Mouse (Mus musculus) CH12.LX (cell line): ENCODE data around the gene Cers6.

Source experiments
- BHLHE40 ChIP-seq: IDR thresholded peaks from 2 replicates; pipeline ENCODE4 v1.6.1; 2011; ENCODE audit warnings: mild to moderate bottlenecking, low read depth, low read length, improper control_type of control experiment
- CTCF ChIP-seq, 2 experiments: IDR thresholded peaks in 1 of 2; conservative IDR thresholded peaks in 1 of 2; 2 replicates each; pipeline ENCODE4 v1.5.1; 2011 to 2012; ENCODE audit warnings: low read depth in 2 of 2, low read length in 2 of 2, improper control_type of control experiment in 1 of 2, inconsistent platforms in 1 of 2, mild to moderate bottlenecking in 1 of 2, moderate library complexity in 1 of 2
- EP300 ChIP-seq: IDR thresholded peaks from 2 replicates; pipeline ENCODE4 v1.6.1; 2011; ENCODE audit warnings: low read length, improper control_type of control experiment
- ETS1 ChIP-seq: conservative IDR thresholded peaks from 2 replicates; pipeline ENCODE4 v1.6.1; 2012; ENCODE audit warnings: low read depth, mild to moderate bottlenecking, inconsistent platforms, low read length, improper control_type of control experiment, moderate library complexity
- NELFE ChIP-seq: IDR thresholded peaks from 2 replicates; pipeline ENCODE4 v1.6.1; 2011; ENCODE audit warnings: low read depth, low read length, improper control_type of control experiment
- NRF1 ChIP-seq: IDR thresholded peaks from 2 replicates; pipeline ENCODE4 v1.6.1; 2014; ENCODE audit warnings: low read depth, mild to moderate bottlenecking, inconsistent platforms, low read length, improper control_type of control experiment, moderate library complexity
- POLR2A ChIP-seq: IDR thresholded peaks from 2 replicates; pipeline ENCODE4 v1.6.1; 2011; ENCODE audit warnings: low read depth, mild to moderate bottlenecking, improper control_type of control experiment, low read length
- POLR2AphosphoS2 ChIP-seq: IDR thresholded peaks from 2 replicates; pipeline ENCODE4 v1.6.1; 2011; ENCODE audit warnings: low read depth, low read length, improper control_type of control experiment
- RAD21 ChIP-seq: IDR thresholded peaks from 2 replicates; pipeline ENCODE4 v1.6.1; 2011; ENCODE audit warnings: low read depth, mild to moderate bottlenecking, low read length, improper control_type of control experiment, moderate library complexity
- RCOR1 ChIP-seq: conservative IDR thresholded peaks from 2 replicates; pipeline ENCODE4 v1.6.1; 2012; ENCODE audit warnings: low read depth, mild to moderate bottlenecking, inconsistent platforms, low read length, improper control_type of control experiment
- USF1 ChIP-seq: IDR thresholded peaks from 2 replicates; pipeline ENCODE4 v1.6.1; 2014; ENCODE audit warnings: low read depth, mild to moderate bottlenecking, inconsistent platforms, low read length, improper control_type of control experiment
- ZC3H11A ChIP-seq: IDR thresholded peaks from 2 replicates; pipeline ENCODE4 v1.6.1; 2012; ENCODE audit warnings: low read depth, mild to moderate bottlenecking, inconsistent platforms, low read length, improper control_type of control experiment

DNA sequence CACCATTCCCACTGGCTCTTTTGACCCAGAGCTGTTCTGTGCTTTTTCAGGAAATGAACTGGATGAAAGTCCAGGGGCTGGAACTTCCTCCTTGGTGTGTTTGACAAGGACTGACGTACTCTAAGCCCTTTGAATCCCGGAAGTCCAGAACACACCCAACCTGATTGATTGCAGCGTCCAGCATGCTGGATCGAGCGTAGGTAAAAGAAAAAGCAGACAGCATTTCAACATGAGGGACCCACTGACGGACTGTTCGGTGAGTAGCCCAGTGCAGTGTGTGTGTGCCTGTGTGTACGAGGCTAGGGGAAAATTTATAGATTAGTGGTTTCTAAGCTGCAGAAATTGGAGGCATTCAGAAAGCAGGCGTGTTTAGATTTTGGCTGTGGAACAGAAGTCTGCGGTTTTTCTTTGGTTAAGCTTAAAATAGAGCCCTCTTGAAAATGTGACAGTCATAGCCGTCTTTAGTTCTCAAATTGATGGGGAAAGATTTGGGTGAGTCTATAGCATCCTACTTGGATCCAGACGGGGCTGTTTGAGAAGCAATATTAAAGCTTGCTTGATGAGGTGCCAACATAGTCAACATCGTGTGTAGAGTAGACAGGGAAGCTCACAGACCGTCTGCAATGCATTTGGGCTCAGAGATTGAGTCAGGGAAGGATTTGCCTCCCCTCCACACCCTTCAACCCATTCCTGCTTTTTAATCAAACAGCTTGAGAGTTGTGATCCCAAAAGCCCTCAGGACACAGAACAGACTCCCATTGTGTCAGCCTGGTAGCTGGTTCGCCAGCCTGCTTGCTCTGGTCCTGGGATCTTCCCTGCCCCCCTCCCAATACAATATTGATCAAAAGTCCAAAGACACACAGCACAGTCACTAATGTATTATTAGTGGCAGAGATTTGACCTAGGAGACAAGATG lies 274.7 kb downstream of the Cers6 start, which contains the start of gene Nostrin:
- TF ChIP-seq POLR2A (no peak), CTCF (conservative IDR thresholded peaks at IDR 0.05 in 1 of 2, IDR thresholded peaks at IDR 0.05 in 1 of 2; ENCODE audit: low read depth in 2 of 2, low read length in 2 of 2) (no peak), RAD21 (no peak), NELFE (no peak), EP300 (no peak), ETS1 (no peak), USF1 (no peak), NRF1 (no peak), POLR2AphosphoS2 (no peak), BHLHE40 (no peak), RCOR1 (no peak), ZC3H11A (no peak)
